Mouse (Mus musculus) embryo, embryonic 10 days (tissue): Measurements from ENCODE around the gene Gaa.
"Not testable (repeated sequence)": the region's sequence is repeated elsewhere in the genome, so short reads cannot be mapped to it uniquely, and the experiment has no call there.

Experiments used
- DNase-seq: peaks from one replicate; pipeline ENCODE4 v3.0.0-alpha.2; 2015; ENCODE audit warnings: low spot score

The Gaa gene

DNA sequence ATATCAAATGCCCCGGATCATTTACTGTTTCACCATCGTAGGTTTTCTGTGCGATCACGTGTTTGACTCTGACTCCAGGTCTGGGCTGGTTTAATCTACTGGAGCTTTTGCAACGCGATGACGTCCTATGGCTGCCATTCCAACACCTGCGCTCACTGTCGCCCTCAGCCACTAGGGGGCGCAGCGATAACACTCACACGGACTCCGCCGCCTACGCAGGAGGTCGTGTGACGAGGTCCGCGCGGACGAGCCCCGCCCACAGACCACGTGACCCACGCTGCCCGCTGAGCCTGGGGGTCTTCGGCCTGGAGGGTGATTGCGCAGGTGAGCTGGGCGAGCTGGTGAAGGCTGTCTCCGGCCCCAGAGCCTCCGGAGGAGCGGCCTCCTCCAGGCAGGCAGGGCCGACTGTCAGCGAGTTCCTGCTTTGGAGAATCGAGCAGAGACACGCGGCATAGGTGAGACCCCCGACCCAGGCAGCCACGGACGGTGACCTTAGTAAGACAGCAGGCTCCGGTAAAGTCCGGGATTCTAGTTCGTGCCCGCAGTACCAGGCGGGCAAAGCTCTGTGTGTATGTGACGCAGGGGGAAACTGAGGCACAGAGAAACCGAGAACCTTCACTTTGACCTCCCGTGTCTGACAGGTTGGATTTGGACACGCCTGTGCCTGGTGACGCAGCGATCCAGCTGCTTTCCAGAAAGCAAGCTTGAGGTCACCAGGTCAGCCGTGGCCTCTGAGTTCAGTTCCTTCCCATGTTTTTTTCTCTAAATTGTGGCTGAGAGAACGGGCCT, at the start of gene Gaa:
Gene Gaa, plus strand, starts transcription at position 120 of the 789 bp plus-strand sequence.
- peak; percentile 98 for DNase-seq

GRCm38 (mm10) chr11:119219816-119220465, 47.7 kb upstream of the Gaa start:
- DNase-seq, result no peak

GRCm38 (mm10) chr11:119221812-119222510, 45.7 kb upstream of the Gaa start:
- no peak for DNase-seq

DNA sequence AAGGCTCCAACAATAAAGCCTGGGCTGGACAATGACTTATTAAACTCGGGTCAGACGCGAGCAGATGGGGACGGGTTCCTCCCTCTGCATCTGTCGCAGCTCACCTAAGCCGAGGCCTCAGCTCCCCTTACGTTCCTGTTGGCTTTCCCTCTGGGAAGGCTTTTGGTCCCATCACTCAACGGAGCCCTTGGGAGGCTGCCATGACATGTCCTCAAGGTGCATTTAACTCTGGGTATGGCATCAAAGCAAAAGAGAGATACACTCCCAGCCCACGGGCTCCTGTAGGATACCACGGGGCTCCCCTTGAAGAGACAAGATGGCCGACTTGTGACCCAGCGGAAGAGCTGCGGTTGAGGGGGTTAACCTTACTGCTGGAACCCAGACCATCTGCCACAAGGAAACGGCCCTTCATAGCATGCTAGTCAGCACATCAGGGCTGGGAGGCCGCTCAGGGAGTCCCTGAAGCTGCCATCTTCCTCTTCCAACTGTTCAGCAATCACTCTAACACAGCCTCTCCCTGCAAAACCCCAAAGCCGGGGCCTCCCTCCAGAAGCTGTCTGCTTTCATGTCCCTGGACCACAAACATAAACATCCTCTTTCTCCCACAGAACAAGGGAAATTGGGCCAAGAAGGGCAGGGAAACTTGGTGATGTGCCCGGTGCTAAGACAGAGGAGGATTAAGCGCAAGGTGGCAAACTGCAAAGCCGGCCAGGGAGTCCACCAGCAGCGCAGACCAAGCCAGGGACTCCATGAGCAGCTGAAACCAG, 44.4 kb upstream of the Gaa start:
- DNase-seq, result no peak

DNA sequence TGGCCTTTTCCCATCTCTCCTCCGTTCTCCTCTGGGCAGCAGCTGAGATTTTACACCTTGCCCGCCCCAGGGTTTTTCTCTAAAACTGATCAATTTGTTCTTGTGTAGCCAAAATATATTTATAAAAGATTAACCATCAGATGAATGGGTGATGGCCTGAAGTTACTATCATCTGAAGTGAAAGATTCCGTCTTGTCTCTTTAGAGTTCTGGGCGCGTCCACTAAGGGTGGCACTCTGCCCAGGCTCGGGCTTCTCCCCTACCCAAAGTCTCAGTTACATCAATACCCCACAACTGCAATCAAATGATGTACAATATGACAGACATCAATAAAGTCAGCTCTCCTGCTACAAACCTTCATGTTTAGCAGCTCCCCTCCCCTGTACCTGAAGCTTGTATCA, 42.8 kb upstream of the Gaa start:
- DNase-seq, result no peak

- DNase-seq, result no peak
These were observed 42.1 kb upstream of the Gaa start for GRCm38 (mm10) chr11:119225634-119226033.

DNA sequence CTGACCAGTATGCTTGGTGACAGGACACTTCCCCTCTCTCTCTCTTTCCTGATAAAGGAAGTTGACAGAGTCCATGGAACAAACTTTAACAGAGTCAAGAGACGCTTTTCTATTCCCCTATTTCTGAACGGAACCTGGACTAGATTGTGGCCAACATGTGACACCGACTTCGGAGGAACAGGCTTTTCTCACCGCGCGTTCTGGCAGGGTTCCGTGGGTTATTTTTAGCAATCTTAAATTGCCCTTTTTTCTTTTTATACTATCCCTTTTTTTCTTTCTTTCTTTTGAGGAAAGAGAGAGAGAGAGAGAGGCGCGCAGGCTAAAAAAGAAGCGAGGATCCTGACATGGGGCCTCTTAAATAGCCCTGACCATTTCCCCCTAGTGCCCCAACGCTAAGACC, 40.1 kb upstream of the Gaa start:
- DNase-seq, result no peak

DNA sequence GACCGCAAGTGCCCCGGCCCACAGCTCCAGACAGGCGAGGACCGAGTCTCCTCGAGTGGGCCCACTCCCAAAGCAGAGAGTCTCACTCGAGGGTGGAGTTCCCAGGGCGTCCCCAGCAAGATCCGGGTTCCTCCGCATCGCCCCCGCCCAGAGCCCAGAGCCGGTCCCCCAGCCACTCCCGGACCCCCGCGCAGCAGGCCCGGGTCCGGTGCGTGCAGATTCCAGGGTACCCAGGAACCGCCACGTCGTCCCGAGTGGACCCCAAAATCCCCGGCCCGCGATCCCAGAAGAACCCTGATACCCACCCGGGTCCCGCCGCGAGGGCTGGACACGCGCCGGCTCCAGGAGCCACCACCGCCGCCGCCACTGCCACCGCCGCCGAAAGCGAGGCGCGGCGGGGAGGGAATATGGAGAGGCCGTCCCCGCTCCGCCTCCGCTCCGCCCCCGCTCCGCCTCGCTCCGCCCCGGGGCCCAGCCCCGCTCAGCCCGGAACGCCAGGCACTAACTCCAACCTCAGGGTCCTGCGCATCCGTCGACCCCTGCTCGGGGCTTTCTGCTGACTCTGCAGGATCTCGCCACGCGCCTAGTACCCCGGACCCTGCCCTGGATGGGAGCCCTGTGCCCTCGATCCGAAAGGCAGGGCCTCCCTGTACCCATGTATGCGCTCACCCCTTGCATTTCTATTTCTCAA, 39.5 kb upstream of the Gaa start, which contains the start of the genes Tbc1d16 and Ccdc40:
Gene Tbc1d16, minus strand, starts transcription at position 409 of the 691 bp plus-strand sequence.
Gene Ccdc40, plus strand, starts transcription at position 482 of the 691 bp plus-strand sequence.
- peak; percentile 90 for DNase-seq

DNA sequence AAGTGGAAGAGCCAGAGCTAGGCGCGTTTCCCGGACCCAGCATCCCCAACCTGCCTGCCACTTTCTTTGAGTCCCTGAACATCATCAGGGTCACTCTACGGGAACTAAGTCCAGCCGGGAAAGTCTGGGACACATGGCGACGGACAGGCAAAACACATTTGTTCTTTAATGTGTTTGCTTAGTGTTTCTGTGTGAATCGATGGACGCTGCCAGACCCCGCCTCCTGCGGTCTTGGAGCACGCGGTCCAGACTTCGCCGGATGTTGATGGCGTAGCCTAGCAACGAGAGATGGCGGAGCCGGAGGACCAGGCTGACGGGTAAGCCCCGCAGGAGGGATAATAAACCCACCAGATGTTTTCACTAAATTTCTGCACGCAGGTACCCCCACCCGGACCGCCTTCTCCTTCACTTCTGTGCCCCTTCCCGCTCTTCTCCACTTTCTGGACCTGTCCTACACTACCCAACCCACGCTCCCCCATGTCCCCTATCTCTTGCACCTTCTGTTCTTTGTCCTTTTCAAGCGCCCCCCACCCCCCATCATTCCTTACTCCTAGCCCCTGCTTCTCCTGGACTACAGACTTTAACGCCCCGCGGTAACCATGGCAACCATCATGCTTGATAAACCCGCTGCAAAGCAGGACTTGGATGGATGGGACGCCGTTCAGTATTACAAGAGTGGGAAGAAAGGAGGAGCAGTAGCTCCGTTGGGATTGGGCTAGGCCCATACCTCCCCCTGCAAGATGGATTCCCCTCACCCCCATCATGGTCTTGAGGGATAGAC, 38.7 kb upstream of the Gaa start:
- DNase-seq, result peak; percentile 94

GRCm38 (mm10) chr11:119234770-119235169, 32.9 kb upstream of the Gaa start:
- no peak for DNase-seq

DNA sequence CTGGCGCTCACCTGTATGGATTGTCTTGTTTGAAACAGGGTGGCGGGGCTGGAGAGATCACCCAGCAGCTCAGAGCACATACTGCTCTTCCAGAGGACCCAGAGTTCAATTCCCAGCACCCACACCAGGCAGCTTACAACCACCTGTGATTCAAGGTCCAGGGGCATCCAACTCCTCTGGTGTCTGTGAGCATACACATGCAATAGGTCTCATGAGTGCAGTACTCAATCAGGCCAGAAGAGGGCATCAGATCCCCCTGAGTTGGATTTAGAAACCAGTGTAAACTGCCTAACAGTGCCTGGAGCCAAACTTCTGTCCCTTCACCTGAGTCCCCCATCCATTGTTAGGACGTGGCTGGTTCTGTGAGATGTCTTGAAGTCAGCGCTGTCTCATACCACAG, 32.1 kb upstream of the Gaa start:
- DNase-seq, result peak; percentile 71

- DNase-seq, result peak; percentile 34
These were observed 31.3 kb upstream of the Gaa start for GRCm38 (mm10) chr11:119236354-119236753.

- DNase-seq, result no peak
These were observed 30.7 kb upstream of the Gaa start for GRCm38 (mm10) chr11:119237007-119237406.

GRCm38 (mm10) chr11:119237568-119238304, 30.0 kb upstream of the Gaa start:
- DNase-seq, result peak; percentile 59

DNA sequence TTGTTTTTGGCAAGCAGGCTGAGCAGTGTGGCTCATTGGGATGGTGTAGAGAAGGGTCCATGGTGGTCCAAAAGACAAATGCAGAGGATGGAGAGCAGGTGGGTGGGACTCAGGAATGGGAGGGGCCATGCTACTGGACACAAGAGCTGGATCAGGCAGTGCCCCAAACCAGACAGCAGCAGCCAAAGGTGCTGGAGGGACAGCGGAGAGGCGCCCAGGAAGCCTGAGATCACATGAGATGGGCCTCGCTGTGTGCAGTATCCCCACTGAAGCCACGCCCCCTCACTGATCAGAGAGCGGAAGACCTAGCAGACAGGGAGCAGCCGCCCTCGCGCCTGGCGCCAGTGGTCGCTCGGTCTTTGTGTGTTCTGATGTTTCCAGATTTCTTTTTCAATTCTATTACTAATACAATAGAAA, 29.4 kb upstream of the Gaa start:
- DNase-seq, result peak; percentile 87

DNA sequence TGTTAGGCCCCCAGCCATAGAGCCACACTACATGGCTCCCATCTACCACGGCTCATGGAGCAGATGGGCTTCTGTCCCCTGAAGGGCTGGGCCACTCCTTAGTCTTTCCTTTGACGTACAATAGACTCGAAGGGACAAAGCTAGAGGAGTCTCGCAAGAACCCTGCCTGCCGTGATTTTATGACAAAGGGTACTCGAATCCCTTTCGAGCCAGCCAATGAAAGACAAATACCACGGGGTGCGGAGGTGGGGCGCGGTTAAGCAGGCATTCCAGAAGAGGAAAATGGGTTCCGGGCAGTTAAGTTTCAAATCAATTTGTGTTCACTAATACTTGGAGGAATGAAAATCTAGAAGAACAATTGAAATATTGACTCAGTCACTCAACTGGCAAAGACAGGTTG, 28.2 kb upstream of the Gaa start:
- no peak for DNase-seq

GRCm38 (mm10) chr11:119245543-119245942, 22.1 kb upstream of the Gaa start:
- not testable (repeated sequence) for DNase-seq

- peak; percentile 89 for DNase-seq
These were observed 18.7 kb upstream of the Gaa start for GRCm38 (mm10) chr11:119249011-119249410.

DNA sequence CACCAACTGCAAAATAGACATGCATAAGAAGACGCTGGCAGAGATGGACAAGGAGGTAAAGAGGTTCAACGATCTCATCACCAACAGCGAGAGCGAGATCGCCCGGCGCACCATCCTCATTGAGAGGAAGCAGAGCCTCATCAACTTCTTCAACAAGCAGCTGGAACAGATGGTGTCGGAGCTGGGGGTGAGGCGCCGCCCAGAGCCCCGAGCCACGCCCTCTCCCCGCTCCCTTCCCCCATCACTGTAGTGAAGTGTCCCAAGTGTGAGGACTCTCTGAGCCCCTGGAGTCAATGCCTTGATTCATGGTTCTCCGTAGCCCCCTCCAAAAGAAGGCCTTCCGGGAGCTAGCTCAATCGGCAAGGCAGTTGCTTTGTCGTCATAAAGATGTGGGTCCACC, 16.7 kb upstream of the Gaa start:
- peak; percentile 31 for DNase-seq
